Mouse (Mus musculus): ENCODE measurements around the gene Nfs1. TPM values are rescaled to one million over a fixed set of nuclear protein-coding genes. Genes with fewer than 3 reads are reported as not detected.

The Nfs1 gene
- polyA plus RNA-seq, 1 experiment from 2014 or later: 38.0 TPM

Other genes with a start within 250 kb of the Nfs1 start
- gene Uqcc1, start 213.9 kb downstream of the Nfs1 start, polyA plus RNA-seq (2014; fragmentation: Nextera tagmentation; extraction: Ambion mirVana): 84.7 and 88.6 TPM in 2 replicates
- gene Gm15557, start 203.5 kb downstream of the Nfs1 start, polyA plus RNA-seq (2014; fragmentation: Nextera tagmentation; extraction: Ambion mirVana): not detected in 2 replicates
- 1.1 and 1.7 TPM in 2 replicates for gene Gdf5, start 198.8 kb downstream of the Nfs1 start, polyA plus RNA-seq (2014; fragmentation: Nextera tagmentation; extraction: Ambion mirVana)
- gene Cep250, start 187.7 kb downstream of the Nfs1 start, polyA plus RNA-seq (2014; fragmentation: Nextera tagmentation; extraction: Ambion mirVana): 13.7 and 16.8 TPM in 2 replicates
- gene 6430550D23Rik, start 136.2 kb downstream of the Nfs1 start, polyA plus RNA-seq (2014; fragmentation: Nextera tagmentation; extraction: Ambion mirVana): 0.86 and 2.2 TPM in 2 replicates
- gene Ergic3, start 136.1 kb downstream of the Nfs1 start, polyA plus RNA-seq (2014; fragmentation: Nextera tagmentation; extraction: Ambion mirVana): 224 and 226 TPM in 2 replicates
- not detected in 2 replicates for gene Fer1l4, start 91.2 kb downstream of the Nfs1 start, polyA plus RNA-seq (2014; fragmentation: Nextera tagmentation; extraction: Ambion mirVana)
- gene Spag4, start 79.0 kb downstream of the Nfs1 start, polyA plus RNA-seq (2014; fragmentation: Nextera tagmentation; extraction: Ambion mirVana): 4.7 and 5.5 TPM in 2 replicates
- gene Cpne1, start 32.2 kb downstream of the Nfs1 start, polyA plus RNA-seq (2014; fragmentation: Nextera tagmentation; extraction: Ambion mirVana): 42.7 and 53.7 TPM in 2 replicates
- gene Rbm12, start 32.2 kb downstream of the Nfs1 start, polyA plus RNA-seq (2014; fragmentation: Nextera tagmentation; extraction: Ambion mirVana): 48.1 and 50.9 TPM in 2 replicates
- 23.2 and 28.5 TPM in 2 replicates for gene Gm28036, start 17.1 kb downstream of the Nfs1 start, polyA plus RNA-seq (2014; fragmentation: Nextera tagmentation; extraction: Ambion mirVana)
- 366 and 379 TPM in 2 replicates for gene Romo1, start 147 bp downstream of the Nfs1 start, polyA plus RNA-seq (2014; fragmentation: Nextera tagmentation; extraction: Ambion mirVana)
- 587 and 596 TPM in 2 replicates for gene Rbm39, start 36.1 kb upstream of the Nfs1 start, polyA plus RNA-seq (2014; fragmentation: Nextera tagmentation; extraction: Ambion mirVana)
- gene Phf20, start 52.3 kb upstream of the Nfs1 start, polyA plus RNA-seq (2014; fragmentation: Nextera tagmentation; extraction: Ambion mirVana): 82.9 and 83.9 TPM in 2 replicates
- 3.1 and 3.2 TPM in 2 replicates for gene Cnbd2, start 168.1 kb upstream of the Nfs1 start, polyA plus RNA-seq (2014; fragmentation: Nextera tagmentation; extraction: Ambion mirVana)
- 63.0 and 63.8 TPM in 2 replicates for gene Scand1, start 168.5 kb upstream of the Nfs1 start, polyA plus RNA-seq (2014; fragmentation: Nextera tagmentation; extraction: Ambion mirVana)